Mouse (Mus musculus): ENCODE data around the gene Wwc1. TPM values are rescaled to one million over a fixed set of nuclear protein-coding genes. Genes with fewer than 3 reads are reported as not detected.

Gene Wwc1
- total and polyA plus RNA-seq, 2 experiments: 11.3 to 25.0 TPM

DNA sequence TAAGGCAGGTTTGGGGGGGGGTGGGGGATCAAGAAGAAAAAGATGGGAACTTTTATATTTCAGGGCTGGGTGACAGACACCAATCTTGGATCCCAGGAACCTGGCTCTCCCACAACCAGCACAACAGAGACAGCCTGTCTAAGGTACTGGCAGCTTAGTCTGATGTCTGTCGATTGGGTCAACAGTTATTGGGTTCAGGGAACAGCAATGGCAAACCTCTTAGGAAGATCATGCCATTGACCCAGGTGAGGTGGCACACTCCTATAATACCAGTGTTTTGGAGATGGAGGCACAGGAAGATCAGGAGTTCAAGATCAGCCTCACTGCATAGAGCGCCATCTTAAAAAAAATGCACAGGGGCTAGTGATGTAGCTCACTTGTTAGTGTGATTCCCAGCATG is 17.9 kb downstream of the Wwc1 start:
- WGBS: 40% methylated on average over 2 of the region's 2 CpGs
- DNase-seq (ENCODE audit: extremely low read depth, low read depth, low spot score): peak; percentile 93
- H3K4me1 ChIP-seq (ENCODE audit: control insufficient read depth, insufficient read depth, low read length): peaks cover 46% of the 10 kb centered on the region
- H3K4me3 ChIP-seq (ENCODE audit: insufficient read depth, low read depth, low read length): no peak overlapping the region
- peak overlapping the region; percentile 97 for H3K27ac ChIP-seq (replicated peaks; ENCODE audit: insufficient read depth, low read depth, low read length)
- no peak overlapping the region for H3K9ac ChIP-seq (ENCODE audit: low read depth, low read length)
- H3K79me2 ChIP-seq (ENCODE audit: control insufficient read depth, insufficient read depth, low read length): peaks cover 37% of the 10 kb centered on the region
- H3K27me3 ChIP-seq (ENCODE audit: control insufficient read depth, insufficient read depth, low read length): no peaks in the 10 kb centered on the region
- no peaks in the 10 kb centered on the region for H3K36me3 ChIP-seq (ENCODE audit: control insufficient read depth, insufficient read depth, low read length)
- TF ChIP-seq CTCF (IDR thresholded peaks at IDR 0.05; ENCODE audit: low read depth, low read length) (no peak), POLR2A (IDR thresholded peaks at IDR 0.05; ENCODE audit: extremely low read depth, insufficient read depth, low read length) (no peak)

DNA sequence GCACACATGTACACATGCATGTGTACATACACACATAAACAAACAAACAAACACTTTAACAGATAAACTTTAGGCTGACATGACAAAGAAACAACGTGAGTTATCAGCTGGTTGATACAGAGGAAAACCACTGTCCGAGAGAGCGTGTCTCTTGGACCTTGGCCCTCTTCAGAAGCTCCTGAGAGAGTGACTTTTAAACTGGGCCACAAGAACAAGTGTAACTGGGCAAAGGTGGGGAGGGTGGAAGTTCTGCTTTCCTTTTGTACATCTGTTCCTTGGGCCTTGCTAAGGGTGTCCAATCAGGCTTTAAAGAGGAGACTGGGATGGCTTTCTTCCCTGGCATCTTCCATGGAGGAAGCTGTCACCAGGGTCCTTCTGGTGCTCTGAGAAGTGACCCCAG is 21.1 kb downstream of the Wwc1 start:
- TF ChIP-seq POLR2A (IDR thresholded peaks at IDR 0.05; ENCODE audit: extremely low read depth, insufficient read depth, low read length): no peak
- no peak for TF ChIP-seq CTCF (IDR thresholded peaks at IDR 0.05; ENCODE audit: low read depth, low read length)
- Histone ChIP-seq H3K79me2 (ENCODE audit: control insufficient read depth, insufficient read depth, low read length) (peaks cover 47% of the 10 kb centered on the region), H3K9ac (ENCODE audit: low read depth, low read length) (no peak overlapping the region), H3K36me3 (ENCODE audit: control insufficient read depth, insufficient read depth, low read length) (no peaks in the 10 kb centered on the region), H3K27ac (replicated peaks; ENCODE audit: insufficient read depth, low read depth, low read length) (peak overlapping the region; percentile 78), H3K4me1 (ENCODE audit: control insufficient read depth, insufficient read depth, low read length) (peaks cover 39% of the 10 kb centered on the region), H3K4me3 (ENCODE audit: insufficient read depth, low read depth, low read length) (no peak overlapping the region), H3K27me3 (ENCODE audit: control insufficient read depth, insufficient read depth, low read length) (no peaks in the 10 kb centered on the region)
- WGBS: 17% methylated on average over 3 of the region's 3 CpGs
- peak; percentile 85 for DNase-seq (ENCODE audit: extremely low read depth, low read depth, low spot score)

DNA sequence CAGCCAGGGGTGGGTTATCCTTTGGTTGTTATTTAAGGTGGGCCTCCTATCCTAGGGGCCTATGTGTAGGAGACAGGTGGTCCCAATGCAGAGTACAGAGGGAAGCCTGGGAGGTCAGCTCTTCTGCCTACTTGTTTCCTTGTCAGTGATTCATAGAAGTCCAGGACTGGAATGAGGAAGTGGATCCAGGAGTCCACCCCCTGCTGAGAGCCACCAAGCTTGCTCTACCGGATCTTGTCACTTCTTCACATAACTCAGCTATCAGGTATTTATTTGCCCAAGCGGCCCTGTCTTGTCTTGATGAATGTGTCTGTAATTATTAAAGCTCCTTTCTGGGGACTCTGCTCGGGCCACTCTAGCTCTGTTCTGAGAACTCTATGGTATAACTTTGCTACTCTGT is 24.8 kb downstream of the Wwc1 start:
- no peaks in the 10 kb centered on the region for H3K36me3 ChIP-seq (ENCODE audit: control insufficient read depth, insufficient read depth, low read length)
- no peak overlapping the region for H3K9ac ChIP-seq (ENCODE audit: low read depth, low read length)
- TF ChIP-seq CTCF (IDR thresholded peaks at IDR 0.05; ENCODE audit: low read depth, low read length): no peak
- TF ChIP-seq POLR2A (IDR thresholded peaks at IDR 0.05; ENCODE audit: extremely low read depth, insufficient read depth, low read length): no peak
- WGBS: 61% methylated on average over 3 of the region's 3 CpGs
- peaks cover 35% of the 10 kb centered on the region for H3K4me1 ChIP-seq (ENCODE audit: control insufficient read depth, insufficient read depth, low read length)
- peak overlapping the region; percentile 34; the same call in 1 of the 2 replicates for H3K27ac ChIP-seq (replicated peaks; ENCODE audit: insufficient read depth, low read depth, low read length)
- peaks cover 53% of the 10 kb centered on the region for H3K79me2 ChIP-seq (ENCODE audit: control insufficient read depth, insufficient read depth, low read length)
- DNase-seq (ENCODE audit: extremely low read depth, low read depth, low spot score): no peak
- no peaks in the 10 kb centered on the region for H3K27me3 ChIP-seq (ENCODE audit: control insufficient read depth, insufficient read depth, low read length)
- H3K4me3 ChIP-seq (ENCODE audit: insufficient read depth, low read depth, low read length): no peak overlapping the region

DNA sequence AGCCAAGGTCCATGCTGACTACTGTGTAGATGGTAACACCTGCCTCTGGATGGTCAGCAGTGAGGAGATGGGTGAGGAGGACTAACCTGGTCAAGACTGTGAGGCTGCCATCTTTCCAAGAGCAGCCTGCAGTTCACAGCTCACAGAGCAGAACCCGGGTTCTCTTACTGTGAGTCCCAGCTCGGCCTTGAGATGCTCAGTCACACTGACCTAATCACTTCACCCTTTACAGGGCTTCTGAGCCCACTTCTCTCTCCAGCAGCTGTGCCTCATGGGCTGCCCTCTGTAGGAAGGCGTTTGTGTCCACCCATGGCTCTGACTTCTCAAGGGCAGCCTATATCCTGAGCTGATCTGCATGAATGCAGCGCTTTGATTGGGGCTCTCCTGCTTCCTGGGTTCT is 27.1 kb downstream of the Wwc1 start:
- H3K36me3 ChIP-seq (ENCODE audit: control insufficient read depth, insufficient read depth, low read length): no peaks in the 10 kb centered on the region
- H3K4me3 ChIP-seq (ENCODE audit: insufficient read depth, low read depth, low read length): no peak overlapping the region
- 84% methylated on average over 4 of the region's 4 CpGs for WGBS
- TF ChIP-seq POLR2A (IDR thresholded peaks at IDR 0.05; ENCODE audit: extremely low read depth, insufficient read depth, low read length): no peak
- TF ChIP-seq CTCF (IDR thresholded peaks at IDR 0.05; ENCODE audit: low read depth, low read length): no peak
- peaks cover 33% of the 10 kb centered on the region for H3K4me1 ChIP-seq (ENCODE audit: control insufficient read depth, insufficient read depth, low read length)
- no peak overlapping the region for H3K9ac ChIP-seq (ENCODE audit: low read depth, low read length)
- no peaks in the 10 kb centered on the region for H3K27me3 ChIP-seq (ENCODE audit: control insufficient read depth, insufficient read depth, low read length)
- peak overlapping the region; percentile 32 for H3K27ac ChIP-seq (replicated peaks; ENCODE audit: insufficient read depth, low read depth, low read length)
- peaks cover 48% of the 10 kb centered on the region for H3K79me2 ChIP-seq (ENCODE audit: control insufficient read depth, insufficient read depth, low read length)
- no peak for DNase-seq (ENCODE audit: extremely low read depth, low read depth, low spot score)

DNA sequence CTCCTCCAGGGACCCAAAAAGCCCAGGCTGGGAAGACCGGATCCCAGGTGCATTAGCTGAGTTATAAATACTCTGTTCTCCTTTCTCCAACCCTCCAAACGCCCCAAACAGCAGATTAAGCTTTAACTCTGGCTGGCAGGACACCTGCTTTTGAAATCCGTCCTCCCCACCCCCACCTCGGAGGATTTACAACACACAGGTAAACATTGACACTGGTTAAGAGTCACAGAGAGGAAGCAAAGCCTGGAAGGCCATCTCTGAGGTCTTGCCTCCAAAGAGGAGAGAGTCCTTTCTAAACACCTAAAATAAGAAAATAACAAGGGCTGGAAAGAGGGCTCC is 28.6 kb downstream of the Wwc1 start:
- peak; percentile 95 for DNase-seq (ENCODE audit: extremely low read depth, low read depth, low spot score)
- Histone ChIP-seq H3K4me3 (ENCODE audit: insufficient read depth, low read depth, low read length) (peak overlapping the region; percentile 29; the same call in 1 of the 2 replicates), H3K79me2 (ENCODE audit: control insufficient read depth, insufficient read depth, low read length) (peaks cover 47% of the 10 kb centered on the region), H3K9ac (ENCODE audit: low read depth, low read length) (peak overlapping the region; percentile 56), H3K27me3 (ENCODE audit: control insufficient read depth, insufficient read depth, low read length) (no peaks in the 10 kb centered on the region), H3K4me1 (ENCODE audit: control insufficient read depth, insufficient read depth, low read length) (peaks cover 33% of the 10 kb centered on the region), H3K27ac (replicated peaks; ENCODE audit: insufficient read depth, low read depth, low read length) (peak overlapping the region; percentile 100), H3K36me3 (ENCODE audit: control insufficient read depth, insufficient read depth, low read length) (no peaks in the 10 kb centered on the region)
- WGBS: 16% methylated on average over 4 of the region's 4 CpGs
- TF ChIP-seq POLR2A (IDR thresholded peaks at IDR 0.05; ENCODE audit: extremely low read depth, insufficient read depth, low read length) (no peak), CTCF (IDR thresholded peaks at IDR 0.05; ENCODE audit: low read depth, low read length) (no peak)

DNA sequence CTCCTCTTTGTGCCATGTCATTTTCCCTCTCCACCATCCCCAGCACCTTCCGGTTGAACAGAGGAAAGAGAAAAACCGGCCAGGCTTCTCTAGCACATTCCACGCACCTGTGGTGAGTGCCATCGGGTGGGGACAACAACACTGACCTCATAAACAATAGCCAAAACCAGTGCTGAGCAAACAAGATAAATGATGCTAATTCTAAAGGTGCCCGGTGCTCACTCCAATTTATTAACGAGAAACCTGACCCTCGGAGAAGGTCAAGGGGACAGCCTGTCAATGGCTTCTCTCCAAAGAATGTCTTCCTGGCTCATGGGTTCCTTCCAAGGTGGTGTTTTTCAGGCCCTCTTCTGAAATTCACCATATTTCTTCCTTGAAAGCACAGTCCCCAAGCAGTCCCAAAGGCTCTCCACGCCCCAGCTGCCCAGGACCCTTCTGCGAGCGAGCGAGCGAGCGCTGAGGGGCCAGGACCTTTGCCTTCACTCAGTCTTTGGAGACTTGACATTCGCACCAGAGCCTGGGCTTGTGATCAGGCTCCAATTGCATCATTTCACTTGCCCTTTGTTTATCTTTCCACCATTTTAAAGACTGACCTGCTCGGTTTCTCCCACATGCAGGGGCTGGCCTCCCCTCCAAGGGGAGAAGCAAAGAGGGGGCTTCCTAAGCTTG is 29.1 kb downstream of the Wwc1 start:
- H3K4me1 ChIP-seq (ENCODE audit: control insufficient read depth, insufficient read depth, low read length): peaks cover 33% of the 10 kb centered on the region
- peak overlapping the region; percentile 40 for H3K4me3 ChIP-seq (ENCODE audit: insufficient read depth, low read depth, low read length)
- H3K36me3 ChIP-seq (ENCODE audit: control insufficient read depth, insufficient read depth, low read length): no peaks in the 10 kb centered on the region
- WGBS: 22% methylated on average over 15 of the region's 15 CpGs
- H3K79me2 ChIP-seq (ENCODE audit: control insufficient read depth, insufficient read depth, low read length): peaks cover 46% of the 10 kb centered on the region
- H3K9ac ChIP-seq (ENCODE audit: low read depth, low read length): peak overlapping the region; percentile 63
- no peaks in the 10 kb centered on the region for H3K27me3 ChIP-seq (ENCODE audit: control insufficient read depth, insufficient read depth, low read length)
- peak; percentile 95 for DNase-seq (ENCODE audit: extremely low read depth, low read depth, low spot score)
- no peak for TF ChIP-seq POLR2A (IDR thresholded peaks at IDR 0.05; ENCODE audit: extremely low read depth, insufficient read depth, low read length)
- TF ChIP-seq CTCF (IDR thresholded peaks at IDR 0.05; ENCODE audit: low read depth, low read length): no peak
- peak overlapping the region; percentile 100 for H3K27ac ChIP-seq (replicated peaks; ENCODE audit: insufficient read depth, low read depth, low read length)

Data from liver, adult 2 months (tissue).